Mouse (Mus musculus): ENCODE data around the gene Apom.
A peak's percentile ranks its signal among the peaks of the same experiment; 100 is the strongest.

The Apom gene

DNA sequence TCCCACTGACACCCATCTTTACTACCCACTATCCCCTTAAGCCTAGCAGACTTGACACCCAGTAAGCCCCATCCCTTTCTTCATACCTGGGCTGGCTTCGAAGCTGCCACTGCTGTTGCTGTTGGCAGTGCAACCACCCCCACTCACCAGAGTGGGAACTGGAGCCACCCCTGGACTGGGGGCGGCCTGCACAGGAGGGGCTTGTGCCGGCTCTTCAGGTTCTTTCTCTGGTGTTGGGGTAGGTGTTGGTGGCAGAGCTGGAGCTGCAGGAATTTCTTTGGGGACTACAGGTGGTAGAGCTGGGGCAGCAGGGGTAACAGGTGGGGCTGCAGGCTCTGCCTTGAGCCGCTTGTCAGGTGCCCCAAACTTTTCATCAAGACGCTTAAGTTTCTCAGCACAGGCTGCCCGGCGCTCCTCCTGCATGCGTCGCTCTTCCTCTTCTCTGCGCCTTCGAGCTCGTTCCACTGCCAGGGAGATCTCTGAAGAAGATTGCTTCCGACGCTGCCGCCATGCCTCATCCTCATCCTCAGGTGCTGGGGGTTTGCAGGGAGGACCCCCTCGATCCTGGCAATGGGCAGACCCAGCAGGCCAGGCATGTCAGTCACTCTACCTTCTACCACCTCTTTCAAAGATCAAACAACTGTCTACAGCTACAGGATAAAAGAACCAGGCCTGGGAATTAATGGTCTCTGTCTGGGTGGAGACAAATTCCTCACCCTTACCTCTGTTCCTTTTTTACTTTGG lies 27.2 kb upstream of the Apom start:
- no peak for DNase-seq (ENCODE audit: low spot score)

DNA sequence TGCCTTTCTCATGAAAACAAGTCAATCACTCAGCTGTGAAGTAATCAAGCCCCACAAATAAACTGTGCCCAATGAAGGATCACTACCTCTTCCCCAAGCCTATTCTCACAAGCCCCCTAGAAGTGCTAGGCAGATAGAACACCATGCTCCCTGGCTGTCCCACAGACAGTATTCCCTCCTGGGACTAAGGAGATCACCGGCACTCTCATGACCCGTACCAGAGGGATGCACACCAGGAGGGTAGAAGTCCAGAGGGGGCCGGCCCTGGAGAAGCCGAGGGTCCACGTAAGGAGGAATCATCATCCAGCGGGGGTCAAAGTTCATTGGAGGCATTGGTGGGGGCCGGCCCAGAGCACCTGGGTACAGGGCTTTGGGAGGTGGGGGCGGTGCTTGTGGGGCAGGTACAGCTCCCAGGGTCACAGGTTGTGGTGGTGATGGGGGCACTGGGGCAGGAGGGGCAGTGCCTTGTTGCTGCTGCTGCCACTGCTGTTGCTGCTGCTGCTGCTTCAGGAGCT lies 25.9 kb upstream of the Apom start:
- no peak for DNase-seq (ENCODE audit: low spot score)

DNA sequence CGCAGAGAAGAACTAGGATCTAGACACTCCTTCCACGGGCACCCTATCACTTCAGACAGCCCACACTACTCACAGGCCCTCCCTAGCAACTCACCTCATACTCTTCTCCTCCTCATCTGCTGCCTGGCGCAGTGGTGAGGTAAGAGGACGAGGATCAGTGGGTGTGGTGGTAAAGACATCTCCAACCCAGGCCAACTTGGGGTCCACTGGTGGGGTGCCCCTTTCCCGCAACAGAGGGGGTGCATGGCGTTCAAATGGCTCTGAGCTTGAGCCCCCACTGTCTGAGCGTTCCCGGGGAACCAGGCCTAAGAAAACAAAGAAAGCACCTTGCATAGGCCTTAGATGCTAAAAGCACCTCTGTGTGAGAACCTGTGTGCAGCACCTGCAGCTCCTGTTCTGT lies 25.4 kb upstream of the Apom start:
- DNase-seq (ENCODE audit: low spot score) = no peak

DNA sequence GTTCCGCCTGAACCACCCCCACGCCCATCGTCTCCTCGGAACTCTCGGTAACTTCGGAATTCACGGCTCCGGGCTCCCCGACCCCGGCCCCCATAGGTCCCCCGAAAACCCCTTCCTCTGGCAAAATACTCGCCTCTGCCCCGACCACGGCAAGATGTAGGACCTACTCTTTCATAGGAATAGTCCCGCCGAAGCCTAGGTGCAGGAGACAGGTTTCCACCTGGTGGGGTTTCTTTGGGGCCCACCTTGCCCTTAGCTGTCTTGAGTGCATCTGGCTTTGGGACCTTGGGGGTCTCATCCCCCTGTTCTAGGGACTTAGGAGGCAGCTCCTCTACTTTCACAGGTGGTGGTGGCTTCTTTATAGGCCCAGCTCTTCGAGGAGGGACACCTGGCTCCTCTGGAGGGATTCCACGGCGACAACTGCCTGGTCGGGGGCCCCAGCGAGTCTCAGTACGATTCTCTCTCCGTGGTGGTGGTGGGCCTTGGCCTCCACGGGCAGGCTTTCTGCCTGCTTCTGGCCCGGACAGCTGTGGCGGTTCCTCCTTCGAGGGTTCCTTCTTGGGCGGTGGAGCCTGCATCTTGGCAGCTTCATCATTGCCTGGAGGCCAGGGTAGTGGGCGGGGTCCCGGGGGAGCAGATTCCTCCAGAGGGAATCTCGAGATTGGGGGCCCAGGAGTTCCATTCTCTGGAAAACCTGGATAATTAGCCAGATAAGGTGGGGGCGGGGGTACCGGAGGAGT lies 24.8 kb upstream of the Apom start:
- DNase-seq (ENCODE audit: low spot score) = no peak

DNA sequence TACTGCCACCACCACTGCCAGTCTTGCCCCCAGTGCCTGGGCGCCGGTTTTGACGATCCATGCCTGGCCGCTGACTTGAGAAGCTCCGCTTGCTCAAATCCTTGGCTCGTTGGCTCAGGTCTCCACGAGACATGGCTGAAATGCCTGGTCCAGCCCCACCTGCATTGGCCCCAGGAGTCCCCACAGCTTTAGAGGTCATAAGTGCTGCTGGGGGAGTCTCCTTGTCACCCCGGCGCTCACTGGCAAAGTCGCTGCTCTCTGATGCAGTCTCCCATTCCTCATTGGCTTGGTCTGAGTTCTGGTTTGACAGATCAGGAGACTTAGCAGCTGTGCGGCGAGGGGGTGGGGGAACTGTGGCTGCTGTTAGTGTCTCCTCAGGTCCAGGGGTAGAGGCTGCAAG lies 23.6 kb upstream of the Apom start:
- no peak for DNase-seq (ENCODE audit: low spot score)

DNA sequence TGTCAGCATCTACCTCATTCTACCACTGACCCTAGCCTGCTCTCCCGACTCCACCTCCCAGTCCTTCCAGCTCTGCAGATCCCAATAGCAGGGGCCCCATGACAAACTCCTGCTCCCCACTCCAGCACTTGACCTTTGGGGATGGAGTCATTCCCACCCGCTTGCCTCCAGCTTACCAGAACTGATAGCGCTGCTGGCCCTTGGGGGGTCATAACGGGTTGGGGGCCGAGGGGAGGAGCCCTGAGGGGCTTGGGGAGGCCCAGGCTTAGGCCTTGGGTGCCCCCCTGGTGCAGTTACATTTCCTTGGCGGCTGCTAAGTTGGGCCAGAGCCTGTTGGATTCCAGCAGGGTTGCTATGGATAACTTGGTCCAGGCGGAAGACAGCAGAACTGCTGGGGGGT lies 22.8 kb upstream of the Apom start:
- no peak for DNase-seq (ENCODE audit: low spot score)

DNA sequence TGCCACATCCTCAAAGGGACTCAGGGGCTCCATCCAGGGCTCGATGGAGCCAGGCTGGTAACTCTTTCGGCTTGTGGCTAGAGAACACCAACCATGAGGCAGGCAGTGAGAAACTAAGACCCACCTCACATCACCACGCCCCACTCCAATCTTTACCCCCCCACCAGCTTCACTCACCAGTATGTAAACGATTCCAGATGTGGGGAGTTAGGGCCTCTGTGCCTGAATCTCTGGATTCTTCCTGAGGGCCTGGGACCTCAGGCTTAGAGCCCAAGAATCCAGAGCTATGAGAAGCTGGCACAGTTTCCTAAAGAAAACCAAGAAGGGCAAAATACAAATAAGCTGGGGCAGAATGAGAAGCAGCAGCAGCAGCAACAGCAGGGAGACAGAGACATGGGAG lies 22.1 kb upstream of the Apom start:
- no peak for DNase-seq (ENCODE audit: low spot score)

DNA sequence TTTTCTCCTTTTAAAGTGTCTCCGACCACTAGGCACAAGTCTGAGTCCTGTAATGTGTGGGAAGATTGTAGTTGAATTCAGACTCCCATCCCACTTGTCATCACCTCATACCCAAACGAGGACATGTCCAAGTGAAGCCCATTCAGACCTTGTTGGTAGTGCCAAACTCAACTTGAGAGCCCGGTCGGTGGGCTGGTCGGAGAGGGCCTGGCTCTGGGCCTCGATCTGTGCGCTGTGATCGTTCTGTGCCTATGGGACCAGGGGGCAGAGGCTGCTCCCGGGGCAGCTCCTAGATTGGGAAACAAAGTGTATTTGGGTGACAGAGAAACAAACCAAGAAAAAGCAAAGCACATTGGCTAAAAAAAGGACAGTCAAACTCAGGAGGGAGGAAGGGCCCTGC lies 21.2 kb upstream of the Apom start:
- no peak for DNase-seq (ENCODE audit: low spot score)

DNA sequence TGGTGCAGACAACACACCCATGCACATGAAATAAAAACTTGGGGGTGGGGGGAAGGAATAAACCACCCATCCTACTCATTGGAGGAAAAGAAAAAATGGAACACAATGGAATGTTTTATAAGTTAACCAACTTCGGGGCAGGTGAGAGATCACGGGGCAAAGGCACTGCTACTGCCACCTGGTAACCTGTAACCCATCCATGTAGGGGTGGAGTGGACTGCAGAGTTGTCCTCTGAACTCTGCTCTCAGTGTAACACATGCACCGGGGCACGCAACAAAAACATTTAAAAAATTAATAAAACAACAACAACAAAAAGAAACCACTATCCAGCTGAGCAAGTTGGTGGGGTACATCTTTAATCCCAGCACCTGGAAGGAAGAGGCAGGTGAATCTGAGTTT lies 20.3 kb upstream of the Apom start:
- no peak for DNase-seq (ENCODE audit: low spot score)

DNA sequence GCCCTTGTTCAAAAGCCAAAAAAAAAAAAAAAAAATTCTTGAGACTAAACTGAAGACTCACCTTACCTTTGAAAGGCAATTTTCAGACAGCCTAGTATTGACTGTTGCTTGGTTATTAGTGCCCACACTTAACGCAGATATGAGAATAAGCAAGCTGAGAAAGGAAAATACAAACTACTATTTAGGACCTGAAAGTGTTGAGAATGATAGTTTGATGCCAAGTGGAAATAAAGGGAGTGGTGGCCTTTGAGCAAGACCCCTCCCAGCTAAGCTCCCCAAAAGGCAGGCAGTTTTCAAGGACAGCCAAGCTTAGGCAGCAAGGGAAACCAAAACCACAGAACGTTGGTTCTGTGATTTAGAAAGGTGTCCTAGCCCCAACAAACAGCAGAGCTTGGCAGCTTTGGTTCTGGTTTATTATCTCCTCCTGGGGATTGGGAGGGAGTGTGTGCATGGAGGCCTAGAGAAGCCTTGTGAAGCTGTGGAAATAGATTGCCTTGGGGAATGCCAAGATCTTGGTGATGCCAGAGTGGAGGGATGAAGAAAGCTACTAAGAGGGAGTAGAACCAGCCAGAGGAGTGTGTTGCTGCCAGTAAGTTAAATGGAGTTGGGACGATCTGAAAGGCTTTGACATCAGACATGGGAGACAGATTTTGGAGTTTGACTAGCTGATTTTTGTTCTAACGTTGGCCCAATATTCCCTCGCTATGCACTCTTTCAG lies 16.2 kb upstream of the Apom start:
- no peak for DNase-seq (ENCODE audit: low spot score)

DNA sequence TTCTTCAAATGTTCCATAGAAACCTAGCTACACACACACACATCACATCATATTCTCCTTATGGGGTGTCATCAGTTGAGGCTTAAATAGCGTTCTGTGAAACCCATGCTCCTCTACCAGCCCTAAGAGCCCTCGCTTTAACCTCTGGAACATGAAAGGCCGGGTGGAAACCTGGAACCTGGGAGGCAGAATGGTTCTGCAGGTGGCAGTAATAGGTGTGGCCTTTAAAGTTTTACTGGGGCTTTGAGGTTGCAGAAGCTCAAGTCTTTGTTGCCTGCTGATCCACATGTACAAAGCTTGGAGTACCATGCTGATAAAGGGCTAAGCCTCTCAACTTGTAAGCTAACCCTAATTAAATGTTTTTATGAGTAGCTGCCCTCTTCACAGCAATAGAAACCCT lies 15.5 kb upstream of the Apom start:
- no peak for DNase-seq (ENCODE audit: low spot score)

DNA sequence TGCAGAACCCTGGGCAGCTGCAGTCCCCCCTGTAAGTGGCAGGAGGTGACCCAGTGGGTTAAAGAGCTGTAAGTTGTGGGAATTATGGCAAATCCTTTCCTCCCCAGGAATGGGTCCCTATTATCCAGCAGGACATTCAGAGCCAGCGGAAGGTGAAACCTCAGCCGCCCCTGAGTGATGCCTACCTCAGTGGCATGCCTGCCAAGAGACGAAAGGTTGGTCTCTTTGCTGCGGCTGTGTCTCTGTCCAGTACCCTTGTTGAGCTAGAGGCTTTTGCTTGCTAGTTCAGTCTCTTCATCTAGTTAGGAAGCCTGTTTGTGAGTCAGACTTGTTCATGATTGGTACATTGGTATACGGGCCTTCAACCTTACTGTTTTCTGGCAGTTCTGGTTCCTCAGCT lies 14.3 kb upstream of the Apom start:
- DNase-seq (ENCODE audit: low spot score) = no peak

DNA sequence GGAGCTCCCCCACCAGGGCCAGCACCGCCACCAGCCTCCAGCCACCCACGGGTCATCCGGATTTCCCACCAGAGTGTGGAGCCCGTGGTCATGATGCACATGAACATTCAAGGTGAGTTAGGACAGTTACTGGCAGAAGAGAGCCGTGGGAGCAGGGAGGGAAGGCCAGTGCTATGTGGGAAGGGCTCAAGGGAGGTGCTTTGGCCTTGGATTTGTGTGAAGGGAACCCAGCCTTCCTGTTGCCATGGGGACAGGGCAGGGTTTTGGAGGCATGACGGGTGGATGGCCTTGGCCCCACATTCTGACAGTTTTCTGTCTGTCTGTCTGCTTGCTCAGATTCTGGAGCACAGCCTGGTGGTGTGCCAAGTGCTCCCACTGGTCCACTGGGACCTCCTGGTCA lies 10.1 kb upstream of the Apom start:
- DNase-seq (ENCODE audit: low spot score) = no peak

DNA sequence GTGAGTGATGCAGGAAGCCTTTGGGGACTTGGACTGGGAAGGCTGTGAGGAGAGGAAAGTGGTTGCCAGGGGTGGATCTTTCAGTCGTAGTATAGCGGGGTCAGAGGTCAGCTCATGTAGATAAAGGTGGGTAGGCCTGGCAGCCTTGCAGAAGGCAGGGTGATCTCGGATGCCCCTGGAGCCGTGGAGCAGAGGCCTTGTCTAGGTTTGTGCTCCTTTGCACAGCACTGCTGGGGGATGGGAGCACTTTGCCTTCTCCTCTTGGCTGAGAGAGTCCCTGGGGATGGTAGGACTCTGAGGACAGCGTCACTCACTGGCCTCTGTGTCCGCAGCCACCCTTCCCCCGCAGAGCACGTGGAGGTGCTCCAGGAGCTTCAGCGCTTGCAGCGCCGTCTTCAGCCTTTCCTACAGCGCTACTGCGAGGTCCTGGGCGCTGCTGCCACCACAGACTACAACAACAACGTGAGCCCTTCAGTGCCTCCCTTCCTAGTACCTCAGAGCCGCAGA lies 8.7 kb upstream of the Apom start:
- DNase-seq (ENCODE audit: low spot score) = no peak

DNA sequence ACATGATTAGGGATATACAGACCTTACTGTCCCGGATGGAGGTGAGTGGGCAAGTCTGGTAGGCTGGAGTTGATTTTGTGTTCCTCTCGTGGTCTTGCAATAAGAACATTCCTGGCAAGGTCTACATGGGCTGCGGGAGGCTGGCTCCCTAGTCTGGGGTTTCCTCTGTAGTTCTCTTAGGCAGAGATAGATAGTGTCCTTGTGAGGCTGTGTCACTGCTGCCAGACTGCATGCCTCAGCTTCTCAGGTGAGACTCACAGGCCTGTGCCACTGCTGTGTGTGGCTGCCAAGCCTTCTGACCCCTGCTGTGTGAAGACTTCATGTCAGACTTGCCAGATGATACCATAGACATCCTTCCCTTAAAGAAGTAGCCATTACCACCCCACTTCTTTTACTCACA lies 7.4 kb upstream of the Apom start:
- no peak for DNase-seq (ENCODE audit: low spot score)

DNA sequence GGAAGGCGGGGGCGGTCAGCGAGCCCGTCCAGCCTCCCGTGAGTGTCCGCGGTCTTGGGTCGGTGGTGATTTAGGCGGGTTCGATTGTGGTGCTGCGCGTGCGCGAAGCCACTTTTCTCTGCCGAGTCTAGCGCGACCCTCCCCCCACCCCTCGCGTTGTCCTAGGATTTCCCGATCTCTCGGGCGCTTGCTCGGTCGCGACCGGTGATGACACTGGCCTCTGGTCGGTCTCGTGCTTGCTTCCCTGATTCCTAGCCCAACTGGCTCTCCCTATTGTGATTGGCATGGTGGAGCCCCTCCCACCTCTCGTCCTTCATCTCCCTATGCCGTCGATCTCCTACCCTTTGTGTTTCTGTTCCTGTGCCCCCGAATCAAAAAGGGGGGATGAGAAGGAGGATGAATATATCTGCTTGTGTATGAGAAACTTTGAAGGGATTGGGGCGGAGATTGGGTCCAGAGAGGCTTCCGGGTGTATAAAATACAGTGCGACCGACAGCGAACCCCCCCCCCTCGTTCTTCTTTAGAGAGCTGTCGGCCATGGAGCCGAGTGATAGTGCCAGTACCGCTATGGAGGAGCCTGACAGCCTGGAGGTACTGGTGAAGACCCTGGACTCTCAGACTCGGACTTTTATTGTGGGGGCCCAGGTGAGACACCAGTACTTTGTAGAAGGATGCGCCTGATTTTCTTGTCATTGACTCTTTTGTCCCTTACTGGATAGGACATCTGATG lies 3.9 kb upstream of the Apom start:
- no peak for DNase-seq (ENCODE audit: low spot score)

DNA sequence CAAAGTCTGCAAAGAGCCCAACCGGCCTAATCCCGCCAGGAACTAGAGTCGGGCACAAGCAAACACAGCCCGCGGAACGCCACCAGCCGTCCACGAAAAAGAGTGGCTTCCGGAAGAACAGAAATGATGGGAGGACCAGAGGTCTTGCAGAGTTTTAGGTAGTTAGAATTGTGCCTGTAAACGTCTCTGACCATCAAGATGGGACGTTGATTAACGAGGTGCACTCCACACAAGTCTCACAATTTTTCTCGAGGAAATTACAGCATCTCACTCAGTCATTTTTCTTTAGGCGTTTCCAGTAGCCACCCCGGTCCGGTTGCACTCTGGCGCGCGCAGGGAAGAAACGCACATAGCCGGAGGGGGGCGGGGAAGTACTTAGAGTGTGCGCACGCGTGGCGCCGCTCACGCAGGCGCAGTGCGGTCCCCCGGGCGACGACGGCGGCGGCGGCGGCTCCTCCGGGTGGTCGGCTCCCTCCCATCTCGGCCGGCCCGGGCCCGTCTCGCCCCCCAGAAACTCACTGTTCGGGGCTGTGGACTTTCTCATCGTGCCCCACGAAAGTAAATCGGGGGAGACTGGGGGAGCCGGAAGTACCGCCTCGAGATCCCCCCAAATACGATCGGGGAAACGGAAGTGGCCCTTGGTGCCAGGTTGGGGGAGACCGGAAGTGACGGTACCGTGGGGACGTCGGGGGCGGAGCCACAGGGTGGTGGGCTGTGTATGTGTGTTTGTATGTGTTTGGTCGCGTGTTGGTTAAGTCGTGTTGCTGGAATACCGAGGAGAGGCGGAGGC lies 3.1 kb upstream of the Apom start, which contains the start of gene Bag6:
TSS of gene Bag6 (plus strand) at position 378 of the 790 bp plus-strand sequence.
- peak; percentile 68 for DNase-seq (ENCODE audit: low spot score)

DNA sequence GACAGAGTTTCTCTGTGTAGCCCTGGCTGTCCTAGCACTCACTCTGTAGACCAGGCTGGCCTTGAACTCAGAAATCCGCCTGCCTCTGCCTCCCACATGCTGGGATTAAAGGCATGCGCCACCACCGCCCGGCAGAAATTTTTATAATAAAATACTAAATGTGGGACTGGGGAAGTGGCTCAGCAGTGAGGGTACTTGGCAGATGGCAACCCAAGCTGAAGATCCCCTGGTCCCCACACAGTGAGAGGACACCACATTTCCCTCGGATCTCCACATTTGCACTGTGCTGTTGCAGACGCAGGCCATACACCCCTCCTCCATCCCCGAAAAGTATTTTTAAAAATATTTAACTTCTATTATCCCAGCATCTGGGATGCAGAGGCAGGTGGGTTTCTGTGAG lies 1.7 kb upstream of the Apom start:
- DNase-seq (ENCODE audit: low spot score) = no peak

DNA sequence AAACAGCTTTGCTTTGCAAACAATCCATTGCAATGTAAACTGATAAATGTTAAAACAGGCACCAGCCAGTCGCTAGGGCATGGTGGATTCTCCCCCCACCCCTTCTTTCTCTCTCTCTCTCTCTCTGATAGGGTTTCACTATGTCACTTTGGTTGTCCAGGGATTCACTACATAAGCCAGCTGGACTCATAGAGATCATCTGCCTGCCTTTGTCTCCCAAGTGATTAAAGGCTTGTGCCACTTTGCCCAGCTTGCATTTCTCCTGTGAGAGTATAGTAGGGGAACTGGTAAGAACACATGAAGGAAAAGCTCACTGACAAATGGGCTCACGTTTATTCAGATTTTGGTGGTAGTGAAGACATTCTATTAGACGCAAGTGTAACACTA lies 317 bp upstream of the Apom start:
- no peak for DNase-seq (ENCODE audit: low spot score)

DNA sequence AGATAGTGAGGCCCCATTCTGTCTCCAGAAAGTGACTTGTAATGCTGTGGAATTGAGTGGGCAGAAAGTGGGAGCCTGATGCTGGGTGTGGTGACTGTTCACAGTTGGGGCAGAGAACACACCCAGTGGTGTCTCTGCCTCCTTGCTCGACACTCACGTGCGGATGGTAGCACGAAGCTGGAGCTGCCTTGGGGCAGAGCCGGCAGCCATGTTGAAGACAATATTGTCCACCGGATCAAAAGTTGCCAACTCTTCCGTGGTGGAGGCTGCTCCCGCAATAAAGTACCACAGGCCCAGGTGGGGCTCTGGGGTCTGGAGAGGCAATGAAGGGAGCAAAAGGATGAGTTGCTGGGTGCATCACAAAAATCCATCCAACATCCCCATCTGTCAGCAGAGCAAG lies 812 bp downstream of the Apom start:
- no peak for DNase-seq (ENCODE audit: low spot score)

DNA sequence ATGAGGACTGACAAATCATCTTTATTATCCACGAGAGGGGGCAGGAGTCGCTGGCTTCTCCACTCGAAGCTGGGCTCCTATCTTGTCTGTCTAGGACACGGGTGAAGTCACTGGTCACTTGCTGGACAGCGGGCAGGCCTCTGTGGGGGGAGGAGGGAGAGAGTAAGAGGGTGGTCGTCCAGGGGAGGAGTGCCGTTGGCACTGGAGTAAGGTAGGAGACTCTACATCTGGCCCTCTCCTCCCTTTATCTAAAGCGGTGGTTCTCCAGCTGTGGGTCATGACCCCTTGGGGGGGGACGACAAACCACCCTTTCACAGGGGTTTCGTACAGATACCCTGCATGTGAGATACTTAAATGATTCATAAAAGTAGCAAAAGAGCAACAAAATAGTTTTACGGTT lies 2.9 kb downstream of the Apom start:
- DNase-seq (ENCODE audit: low spot score) = no peak

Measured in urinary bladder, postnatal 10 days (tissue).